Comparison of ENCODE assay signal across 8 mouse cellular contexts in genomic region chr16:70313886-70314577, GRCm38 (mm10). TPM values are rescaled to one million over a fixed set of nuclear protein-coding genes. Genes with fewer than 3 reads are reported as not detected.
DNase-seq lines count a peak whose midpoint lies in the region; ATAC-seq and TF ChIP-seq lines count a peak whose summit lies in the region.

TSS of gene Gbe1 (plus strand) at chr16:70313949.

- H3K9ac ChIP-seq in hindbrain, postnatal 0 days (replicated peaks; ENCODE audit: low read length), result peak within 1 kb of the TSS; percentile 82

- intact Hi-C loops in left cerebral cortex, adult 2 months (cut with DNase I), result no loop called here

- H3K27ac ChIP-seq in cortical plate, adult 2 months (ENCODE audit: insufficient read depth, low read length), result peak within 1 kb of the TSS; percentile 96
- H3K27ac ChIP-seq in hindbrain, postnatal 0 days, result peak within 1 kb of the TSS; percentile 95
- peak within 1 kb of the TSS; percentile 99 for H3K27ac ChIP-seq in left cerebral cortex, adult 2 months
- H3K27ac ChIP-seq in macrophage, result peak within 1 kb of the TSS; percentile 85

- no peak for TF ChIP-seq CTCF in cortical plate, adult 2 months (IDR thresholded peaks at IDR 0.05; ENCODE audit: extremely low read depth, insufficient read depth, low read length)
- TF ChIP-seq CTCF in hindbrain, postnatal 0 days (IDR thresholded peaks at IDR 0.05; ENCODE audit: low read depth), result 0 out of 2 replicates have a peak, but pooled peaks have one; percentile 30
- peak; percentile 46 for TF ChIP-seq CTCF in left cerebral cortex, adult 2 months (IDR thresholded peaks at IDR 0.05)

- peak within 1 kb of the TSS; percentile 86 for H3K4me3 ChIP-seq in cortical plate, adult 2 months (ENCODE audit: insufficient read depth, low read length)
- H3K4me3 ChIP-seq in hindbrain, postnatal 0 days (ENCODE audit: low read length), result peak within 1 kb of the TSS; percentile 79
- H3K4me3 ChIP-seq in left cerebral cortex, adult 2 months, result peak within 1 kb of the TSS; percentile 81
- peak within 1 kb of the TSS; percentile 62 for H3K4me3 ChIP-seq in macrophage (ENCODE audit: inconsistent target)

- under 1% methylated on average over 73 of the region's 82 CpGs for WGBS in hindbrain, postnatal 0 days
- under 1% methylated on average over 64 of the region's 82 CpGs for WGBS in macrophage (ENCODE audit: missing documents)

- peak; percentile 95 for DNase-seq in adipocyte (ENCODE audit: low spot score)
- DNase-seq in gastrocnemius, adult 8-10 months (ENCODE audit: low spot score in 2 of 2), result peak; percentile 92 to 94
- peak; percentile 92 for DNase-seq in hindbrain, postnatal 0 days (ENCODE audit: low spot score)
- peak; percentile 83 to 84 for DNase-seq in left cerebral cortex, adult 2 months (ENCODE audit: extremely low spot score in 1 of 2, low spot score in 2 of 2)
- peak; percentile 82 for DNase-seq in retina, postnatal 7 days (ENCODE audit: low read depth, low spot score)
- DNase-seq in urinary bladder, adult 18-20 months (ENCODE audit: low spot score in 2 of 2), result peak; percentile 90 to 92

- peak; percentile 98 for ATAC-seq in hindbrain, postnatal 0 days

- no peaks in the 10 kb centered on the region for H3K27me3 ChIP-seq in hindbrain, postnatal 0 days (ENCODE audit: insufficient read depth, low read length)

- H3K4me2 ChIP-seq in hindbrain, postnatal 0 days (ENCODE audit: low read depth, low read length), result peak within 1 kb of the TSS; percentile 57

- peaks cover 2% of the 10 kb centered on the region; the same call in 1 of the 2 replicates for H3K4me1 ChIP-seq in cortical plate, adult 2 months (ENCODE audit: control insufficient read depth, insufficient read depth, low read length)
- no peaks in the 10 kb centered on the region for H3K4me1 ChIP-seq in hindbrain, postnatal 0 days (ENCODE audit: insufficient read depth, low read length)

- H3K9me3 ChIP-seq in hindbrain, postnatal 0 days (ENCODE audit: low read length), result no peaks in the 10 kb centered on the region

- H3K79me2 ChIP-seq in macrophage (ENCODE audit: inconsistent target), result peaks cover 17% of the 10 kb centered on the region

- H3K36me3 ChIP-seq in hindbrain, postnatal 0 days (ENCODE audit: insufficient read depth, low read length), result no peaks in the 10 kb centered on the region
- no peaks in the 10 kb centered on the region for H3K36me3 ChIP-seq in macrophage (ENCODE audit: inconsistent target)

- TF ChIP-seq POLR2A in cortical plate, adult 2 months (IDR thresholded peaks at IDR 0.05; ENCODE audit: extremely low read depth, insufficient read depth, low read length), result peak; percentile 86

RNA-seq across cellular contexts. Expression of gene Gbe1, which starts in this region (rescaled TPM):
- 7.4 and 10.7 TPM in 2 replicates for polyA plus RNA-seq in cortical plate, adult 2 months (2012; rRNA removed)
- 10 to 100 TPM; 45.4 to 63.5 (median 49.7) TPM for total RNA-seq in gastrocnemius, adult 8-10 months (2022)
- 13.6 and 16.5 TPM in 2 replicates for total RNA-seq in hindbrain, postnatal 0 days (2014; rRNA removed)
- 23.6 and 24.7 TPM in 2 replicates for polyA plus RNA-seq in hindbrain, postnatal 0 days (2015; fragmentation: Nextera tagmentation; extraction: Ambion mirVana)
- 1 to 10 TPM; 8.4 to 8.6 TPM for total RNA-seq in left cerebral cortex, adult 2 months (2021)
- 10 to 100 TPM; 24.5 to 48.8 (median 31.1) TPM for total RNA-seq in macrophage (2018; cell fraction: chromatin; rRNA removed)
- total RNA-seq in macrophage (2018; cell fraction: cytosol; rRNA removed), result 10 to 100 TPM; 11.1 to 18.2 (median 13.7) TPM
- 10 to 100 TPM; 21.0 to 40.9 (median 26.7) TPM for total RNA-seq in macrophage (2018; cell fraction: nucleus; rRNA removed)
- 14.7 to 24.2 TPM (median 16.8 TPM) in 3 replicates for polyA plus RNA-seq in macrophage (2018)

Comparison
In these comparisons a context has a peak if more than half of its experiments do, and no peak if none do; other contexts are left out.
1. Peak in every context shown above with its lines: DNase-seq, ATAC-seq, H3K4me3 ChIP-seq and H3K27ac ChIP-seq.